Mouse (Mus musculus): Measurements from ENCODE around the gene Klhdc10. TPM values are rescaled to one million over a fixed set of nuclear protein-coding genes. Genes with fewer than 3 reads are reported as not detected.

Gene Klhdc10
- polyA plus RNA-seq, 1 experiment from 2014 or later, result 19.2 TPM

DNA sequence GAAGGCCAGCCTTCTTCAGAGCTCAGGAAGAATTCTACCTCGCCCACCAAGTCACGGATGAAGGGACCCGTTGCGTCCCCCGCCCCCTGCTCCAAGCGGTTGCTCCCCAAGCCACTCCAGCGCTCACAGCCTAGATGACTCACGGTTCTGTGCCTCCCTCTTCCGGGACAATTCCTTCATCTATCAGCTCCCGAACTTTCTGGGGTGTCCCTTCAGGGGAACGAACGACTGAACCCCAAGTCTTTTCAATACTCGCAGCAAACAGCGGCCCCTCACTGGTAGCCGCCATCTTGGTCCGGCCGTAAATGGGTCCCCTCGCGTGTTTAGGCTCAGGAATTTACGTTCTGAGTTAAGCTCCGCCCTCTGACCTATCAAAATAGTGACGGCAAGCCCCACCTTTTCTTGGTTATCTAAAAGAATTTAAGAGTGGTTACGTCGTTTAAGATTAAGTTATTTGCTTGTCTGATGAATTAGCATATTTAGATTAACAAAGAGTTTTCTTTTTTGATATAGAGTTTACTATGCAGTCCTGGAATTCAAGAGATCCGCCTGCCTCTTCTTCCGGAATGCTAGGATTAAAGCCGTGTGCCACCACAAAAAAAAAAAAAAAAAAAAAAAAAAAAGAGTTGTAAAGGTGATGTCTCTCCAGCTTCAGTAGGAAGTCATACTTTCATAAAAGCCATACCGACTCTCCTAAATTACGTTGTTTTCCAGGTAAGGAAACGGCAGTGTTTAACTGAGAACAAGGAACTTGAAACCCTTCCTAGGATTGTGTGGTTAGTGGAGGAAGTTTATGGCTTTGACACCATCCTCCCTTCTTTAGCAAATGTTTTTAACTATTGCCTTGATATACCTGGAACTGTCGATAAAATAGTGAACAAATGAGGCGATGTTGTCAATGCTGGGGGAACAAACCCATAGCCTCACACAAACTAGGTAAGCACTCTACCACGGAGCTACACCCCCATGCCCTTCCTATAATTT is 10.7 kb upstream of the Klhdc10 start, which contains the start of gene Zc3hc1:
Gene Zc3hc1, minus strand, starts transcription at position 315 of the 984 bp plus-strand sequence.
- Histone ChIP-seq H3K4me1 (replicated peaks; ENCODE audit: control insufficient read depth, insufficient read depth, low read length) (no peaks in the 10 kb centered on the region), H3K9me3 (ENCODE audit: control insufficient read depth, low read length) (no peaks in the 10 kb centered on the region), H3K4me2 (peak within 1 kb of the TSS; percentile 60), H3K27me3 (replicated peaks; ENCODE audit: control insufficient read depth, insufficient read depth, low read length) (no peaks in the 10 kb centered on the region), H3K9ac (ENCODE audit: low read depth, low read length) (peak within 1 kb of the TSS; percentile 90), H3K27ac (ENCODE audit: low read depth, low read length) (peak within 1 kb of the TSS; percentile 57; the same call in 1 of the 2 replicates), H3K4me3 (ENCODE audit: low read depth, low read length) (peak within 1 kb of the TSS; percentile 91), H3K36me3 (ENCODE audit: control insufficient read depth, insufficient read depth, low read length) (no peaks in the 10 kb centered on the region)
- ATAC-seq (replicated peaks; ENCODE audit: low FRiP score), result peak; percentile 87
- peak; percentile 80 for DNase-seq (ENCODE audit: low spot score)
- WGBS, result 12% methylated on average over 33 of the region's 33 CpGs

- no peak overlapping the region for H3K4me3 ChIP-seq (ENCODE audit: low read depth, low read length)
- H3K9me3 ChIP-seq (ENCODE audit: control insufficient read depth, low read length), result no peaks in the 10 kb centered on the region
- H3K9ac ChIP-seq (ENCODE audit: low read depth, low read length), result no peak overlapping the region
- no peaks in the 10 kb centered on the region for H3K27me3 ChIP-seq (replicated peaks; ENCODE audit: control insufficient read depth, insufficient read depth, low read length)
- H3K27ac ChIP-seq (ENCODE audit: low read depth, low read length), result no peak overlapping the region
- H3K4me2 ChIP-seq, result no peak overlapping the region
- no peak for ATAC-seq (replicated peaks; ENCODE audit: low FRiP score)
- DNase-seq (ENCODE audit: low spot score), result no peak
- whole genome bisulfite sequencing, result 83% methylated on average over 7 of the region's 7 CpGs
- H3K36me3 ChIP-seq (ENCODE audit: control insufficient read depth, insufficient read depth, low read length), result no peaks in the 10 kb centered on the region
- H3K4me1 ChIP-seq (replicated peaks; ENCODE audit: control insufficient read depth, insufficient read depth, low read length), result no peaks in the 10 kb centered on the region
Observed at GRCm38 (mm10) chr6:30391996-30392395, 9.7 kb upstream of the Klhdc10 start.

DNA sequence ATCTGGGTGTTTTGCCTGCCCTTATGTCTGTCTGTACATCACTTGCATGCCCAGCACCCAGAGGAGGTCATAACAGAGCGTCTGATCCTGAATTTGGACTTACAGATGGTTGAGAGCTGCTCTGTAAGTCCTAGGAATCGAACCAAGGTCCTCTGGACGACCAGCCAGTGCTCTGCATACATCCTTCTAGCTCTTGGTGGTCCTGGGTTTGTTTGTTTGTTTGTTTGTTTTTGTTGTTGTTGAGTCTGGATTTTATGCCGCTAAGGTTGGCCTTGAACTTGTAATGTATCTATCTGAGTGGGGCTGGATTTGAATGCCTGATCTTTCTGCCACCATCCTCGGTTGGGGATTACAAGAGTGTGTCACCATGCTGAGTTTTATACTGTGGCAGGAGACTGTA is 1.5 kb upstream of the Klhdc10 start:
- Histone ChIP-seq H3K27me3 (replicated peaks; ENCODE audit: control insufficient read depth, insufficient read depth, low read length) (no peaks in the 10 kb centered on the region), H3K4me2 (no peak overlapping the region), H3K36me3 (ENCODE audit: control insufficient read depth, insufficient read depth, low read length) (no peaks in the 10 kb centered on the region), H3K4me1 (replicated peaks; ENCODE audit: control insufficient read depth, insufficient read depth, low read length) (peaks cover 3% of the 10 kb centered on the region), H3K9ac (ENCODE audit: low read depth, low read length) (no peak overlapping the region), H3K27ac (ENCODE audit: low read depth, low read length) (no peak overlapping the region), H3K9me3 (ENCODE audit: control insufficient read depth, low read length) (no peaks in the 10 kb centered on the region), H3K4me3 (ENCODE audit: low read depth, low read length) (no peak overlapping the region)
- ATAC-seq (replicated peaks; ENCODE audit: low FRiP score), result no peak
- no peak for DNase-seq (ENCODE audit: low spot score)
- 79% methylated on average over 5 of the region's 5 CpGs for WGBS

GRCm38 (mm10) chr6:30400716-30401115 is 952 bp upstream of the Klhdc10 start:
- Histone ChIP-seq H3K36me3 (ENCODE audit: control insufficient read depth, insufficient read depth, low read length) (no peaks in the 10 kb centered on the region), H3K4me2 (peak overlapping the region; percentile 70), H3K9me3 (ENCODE audit: control insufficient read depth, low read length) (no peaks in the 10 kb centered on the region), H3K4me1 (replicated peaks; ENCODE audit: control insufficient read depth, insufficient read depth, low read length) (peaks cover 3% of the 10 kb centered on the region), H3K9ac (ENCODE audit: low read depth, low read length) (peak overlapping the region; percentile 90), H3K27me3 (replicated peaks; ENCODE audit: control insufficient read depth, insufficient read depth, low read length) (no peaks in the 10 kb centered on the region), H3K27ac (ENCODE audit: low read depth, low read length) (peak overlapping the region; percentile 91; the same call in 1 of the 2 replicates), H3K4me3 (ENCODE audit: low read depth, low read length) (peak overlapping the region; percentile 99)
- 12% methylated on average over 7 of the region's 7 CpGs for WGBS
- ATAC-seq (replicated peaks; ENCODE audit: low FRiP score) (no peak), DNase-seq (ENCODE audit: low spot score) (no peak)

DNA sequence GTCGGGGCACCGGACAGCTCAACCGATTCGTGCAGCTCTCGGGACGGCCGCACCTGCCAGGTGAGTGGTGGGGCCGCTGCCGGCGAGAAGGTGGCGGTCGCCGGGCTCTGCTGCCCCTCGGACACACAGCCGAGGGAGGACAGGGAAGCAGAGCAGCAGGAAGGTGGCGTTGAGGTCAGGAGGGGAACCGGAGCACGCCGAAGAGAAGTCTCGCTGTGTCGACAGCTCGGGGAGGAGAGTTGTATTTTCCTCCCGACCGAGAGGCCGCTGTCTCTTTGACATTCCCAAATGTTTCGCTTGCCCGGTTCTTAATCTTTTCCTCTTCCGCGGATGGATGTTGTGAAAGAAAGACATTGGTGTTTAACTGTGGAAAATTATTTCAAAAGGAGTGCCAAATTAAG is 423 bp downstream of the Klhdc10 start:
- Histone ChIP-seq H3K4me1 (replicated peaks; ENCODE audit: control insufficient read depth, insufficient read depth, low read length) (peaks cover 7% of the 10 kb centered on the region), H3K4me2 (peak overlapping the region; percentile 80), H3K36me3 (ENCODE audit: control insufficient read depth, insufficient read depth, low read length) (no peaks in the 10 kb centered on the region), H3K27me3 (replicated peaks; ENCODE audit: control insufficient read depth, insufficient read depth, low read length) (no peaks in the 10 kb centered on the region), H3K9ac (ENCODE audit: low read depth, low read length) (peak overlapping the region; percentile 90), H3K4me3 (ENCODE audit: low read depth, low read length) (peak overlapping the region; percentile 99), H3K9me3 (ENCODE audit: control insufficient read depth, low read length) (no peaks in the 10 kb centered on the region), H3K27ac (ENCODE audit: low read depth, low read length) (peak overlapping the region; percentile 91)
- WGBS, result under 1% methylated on average over 29 of the region's 29 CpGs
- peak; percentile 46 for ATAC-seq (replicated peaks; ENCODE audit: low FRiP score)
- no peak for DNase-seq (ENCODE audit: low spot score)

- peak overlapping the region; percentile 60 for H3K4me2 ChIP-seq
- 20% methylated on average over 4 of the region's 4 CpGs for WGBS
- ATAC-seq (replicated peaks; ENCODE audit: low FRiP score) (no peak), DNase-seq (ENCODE audit: low spot score) (no peak)
- peaks cover 7% of the 10 kb centered on the region for H3K4me1 ChIP-seq (replicated peaks; ENCODE audit: control insufficient read depth, insufficient read depth, low read length)
- peak overlapping the region; percentile 27; the same call in 1 of the 2 replicates for H3K4me3 ChIP-seq (ENCODE audit: low read depth, low read length)
- no peaks in the 10 kb centered on the region for H3K9me3 ChIP-seq (ENCODE audit: control insufficient read depth, low read length)
- H3K27me3 ChIP-seq (replicated peaks; ENCODE audit: control insufficient read depth, insufficient read depth, low read length), result no peaks in the 10 kb centered on the region
- no peaks in the 10 kb centered on the region for H3K36me3 ChIP-seq (ENCODE audit: control insufficient read depth, insufficient read depth, low read length)
- no peak overlapping the region for H3K9ac ChIP-seq (ENCODE audit: low read depth, low read length)
- H3K27ac ChIP-seq (ENCODE audit: low read depth, low read length), result no peak overlapping the region
Observed at GRCm38 (mm10) chr6:30403465-30403864, 1.8 kb downstream of the Klhdc10 start.

- H3K4me2 ChIP-seq, result no peak overlapping the region
- no peak for ATAC-seq (replicated peaks; ENCODE audit: low FRiP score)
- H3K27ac ChIP-seq (ENCODE audit: low read depth, low read length), result no peak overlapping the region
- no peaks in the 10 kb centered on the region for H3K36me3 ChIP-seq (ENCODE audit: control insufficient read depth, insufficient read depth, low read length)
- WGBS, result 60% methylated on average over 5 of the region's 5 CpGs
- no peak overlapping the region for H3K9ac ChIP-seq (ENCODE audit: low read depth, low read length)
- H3K4me1 ChIP-seq (replicated peaks; ENCODE audit: control insufficient read depth, insufficient read depth, low read length), result peaks cover 7% of the 10 kb centered on the region
- H3K4me3 ChIP-seq (ENCODE audit: low read depth, low read length), result no peak overlapping the region
- no peaks in the 10 kb centered on the region for H3K27me3 ChIP-seq (replicated peaks; ENCODE audit: control insufficient read depth, insufficient read depth, low read length)
- no peak for DNase-seq (ENCODE audit: low spot score)
- no peaks in the 10 kb centered on the region for H3K9me3 ChIP-seq (ENCODE audit: control insufficient read depth, low read length)
Observed at GRCm38 (mm10) chr6:30404671-30405070, 3.0 kb downstream of the Klhdc10 start.

DNA sequence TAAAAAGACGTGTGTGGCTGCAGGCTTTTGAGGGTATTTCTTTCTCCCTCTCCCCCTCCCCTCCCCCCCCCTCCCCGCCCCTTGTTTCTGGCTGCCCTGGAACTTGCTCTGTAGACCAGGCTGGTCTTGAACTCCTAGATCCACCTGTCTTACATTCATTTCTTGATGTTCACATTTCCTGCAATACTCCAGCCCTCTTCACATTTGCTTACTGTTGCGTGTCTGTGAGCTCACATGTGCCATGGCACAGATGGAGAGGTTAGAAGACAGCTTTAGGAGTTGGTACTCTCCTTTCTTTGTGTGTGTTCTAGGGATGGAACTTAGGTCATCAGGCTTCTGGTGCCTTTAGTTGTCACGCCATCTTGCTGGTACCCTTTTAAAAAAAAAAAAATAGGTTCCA is 6.6 kb downstream of the Klhdc10 start:
- WGBS, result 85% methylated on average over 4 of the region's 4 CpGs
- Histone ChIP-seq H3K9ac (ENCODE audit: low read depth, low read length) (no peak overlapping the region), H3K9me3 (ENCODE audit: control insufficient read depth, low read length) (no peaks in the 10 kb centered on the region), H3K36me3 (ENCODE audit: control insufficient read depth, insufficient read depth, low read length) (no peaks in the 10 kb centered on the region), H3K4me2 (no peak overlapping the region), H3K4me3 (ENCODE audit: low read depth, low read length) (no peak overlapping the region), H3K4me1 (replicated peaks; ENCODE audit: control insufficient read depth, insufficient read depth, low read length) (peaks cover 9% of the 10 kb centered on the region), H3K27ac (ENCODE audit: low read depth, low read length) (no peak overlapping the region), H3K27me3 (replicated peaks; ENCODE audit: control insufficient read depth, insufficient read depth, low read length) (no peaks in the 10 kb centered on the region)
- no peak for ATAC-seq (replicated peaks; ENCODE audit: low FRiP score)
- DNase-seq (ENCODE audit: low spot score), result no peak

All from liver, embryonic 11.5 days (tissue).